In genomic region chr12:104699753-104700152, GRCm38 (mm10) we compare ENCODE assay signal across 7 mouse cellular contexts. TPM values are rescaled to one million over a fixed set of nuclear protein-coding genes. Genes with fewer than 3 reads are reported as not detected.
DNase-seq lines count a peak whose midpoint lies in the region; TF ChIP-seq lines count a peak whose summit lies in the region.

No protein-coding gene starts in this region.

- TF ChIP-seq CTCF in bone marrow macrophage, adult 2 months (IDR thresholded peaks at IDR 0.05; ENCODE audit: low read depth, low read length), result peak; percentile 45

- no peak overlapping the region for H3K27ac ChIP-seq in bone marrow macrophage, adult 2 months (ENCODE audit: insufficient read depth, low read depth, low read length)

- peak; percentile 25 for DNase-seq in ovary, postnatal 10 days (ENCODE audit: low spot score)
- no peak for DNase-seq in ovary, adult 18-20 months (ENCODE audit: low spot score)
- peak; percentile 79 for DNase-seq in forelimb bud, embryonic 11.5 days (ENCODE audit: low read depth, low spot score)
- peak; percentile 38 for DNase-seq in kidney, adult 9 months
- DNase-seq in lung, postnatal 10 days, result peak; percentile 80
- DNase-seq in right cerebral cortex, postnatal 4 days, result peak; percentile 79

- peaks cover 3% of the 10 kb centered on the region for H3K4me1 ChIP-seq in bone marrow macrophage, adult 2 months (ENCODE audit: control insufficient read depth, insufficient read depth, low read length)

- H3K4me3 ChIP-seq in bone marrow macrophage, adult 2 months (ENCODE audit: insufficient read depth, low read length), result no peak overlapping the region

- TF ChIP-seq POLR2A in bone marrow macrophage, adult 2 months (IDR thresholded peaks at IDR 0.05; ENCODE audit: borderline replicate concordance, low read depth, low read length), result no peak

RNA-seq across cellular contexts. Expression of gene Dicer1, which starts 52.0 kb away (rescaled TPM):
- 22.3 and 28.6 TPM in 2 replicates for polyA plus RNA-seq in bone marrow macrophage, adult 2 months (2012; ENCODE audit: insufficient read depth, insufficient read length, missing spikeins)
